Mouse (Mus musculus): Measurements from ENCODE around the gene Eln. TPM values are rescaled to one million over a fixed set of nuclear protein-coding genes. Genes with fewer than 3 reads are reported as not detected.
A peak's percentile ranks its signal among the peaks of the same experiment; 100 is the strongest.

Eln gene
- polyA plus RNA-seq, 1 experiment from 2014 or later, result 1,769 TPM

GRCm38 (mm10) chr5:134761409-134762124 lies 14.4 kb upstream of the Eln start:
- DNase-seq (ENCODE audit: low spot score), result no peak
- no peaks in the 10 kb centered on the region for H3K36me3 ChIP-seq (ENCODE audit: insufficient read depth, low read length)
- no peak for TF ChIP-seq CTCF (IDR thresholded peaks at IDR 0.05)
- no peak for TF ChIP-seq EP300 (IDR thresholded peaks at IDR 0.05)
- ATAC-seq, result no peak
- H3K4me2 ChIP-seq (replicated peaks; ENCODE audit: low read depth, low read length), result no peak overlapping the region
- H3K9me3 ChIP-seq (ENCODE audit: low read length), result no peaks in the 10 kb centered on the region
- no peak overlapping the region for H3K9ac ChIP-seq (replicated peaks; ENCODE audit: low read depth)
- no peaks in the 10 kb centered on the region for H3K4me1 ChIP-seq (ENCODE audit: insufficient read depth, low read depth, low read length)
- no peaks in the 10 kb centered on the region for H3K27me3 ChIP-seq (replicated peaks; ENCODE audit: insufficient read depth, low read length)
- 52% methylated on average over 18 of the region's 18 CpGs for WGBS
- H3K27ac ChIP-seq (ENCODE audit: low read length), result no peak overlapping the region
- no peak overlapping the region for H3K4me3 ChIP-seq (ENCODE audit: low read depth, low read length)

- Histone ChIP-seq H3K27ac (ENCODE audit: low read length) (no peak overlapping the region), H3K27me3 (replicated peaks; ENCODE audit: insufficient read depth, low read length) (no peaks in the 10 kb centered on the region), H3K4me3 (ENCODE audit: low read depth, low read length) (no peak overlapping the region), H3K4me1 (ENCODE audit: insufficient read depth, low read depth, low read length) (no peaks in the 10 kb centered on the region), H3K9me3 (ENCODE audit: low read length) (no peaks in the 10 kb centered on the region), H3K36me3 (ENCODE audit: insufficient read depth, low read length) (no peaks in the 10 kb centered on the region), H3K4me2 (replicated peaks; ENCODE audit: low read depth, low read length) (no peak overlapping the region), H3K9ac (replicated peaks; ENCODE audit: low read depth) (0 out of 2 replicates have a peak overlapping the region, but pooled peaks have one; percentile 8)
- 40% methylated on average over 13 of the region's 13 CpGs for WGBS
- no peak for DNase-seq (ENCODE audit: low spot score)
- ATAC-seq, result no peak
- TF ChIP-seq CTCF (IDR thresholded peaks at IDR 0.05), result no peak
- TF ChIP-seq EP300 (IDR thresholded peaks at IDR 0.05), result no peak
Measured at GRCm38 (mm10) chr5:134756031-134756430, 8.9 kb upstream of the Eln start.

- Histone ChIP-seq H3K9me3 (ENCODE audit: low read length) (no peaks in the 10 kb centered on the region), H3K4me3 (ENCODE audit: low read depth, low read length) (no peak overlapping the region), H3K36me3 (ENCODE audit: insufficient read depth, low read length) (no peaks in the 10 kb centered on the region), H3K27me3 (replicated peaks; ENCODE audit: insufficient read depth, low read length) (no peaks in the 10 kb centered on the region), H3K9ac (replicated peaks; ENCODE audit: low read depth) (no peak overlapping the region), H3K4me2 (replicated peaks; ENCODE audit: low read depth, low read length) (no peak overlapping the region), H3K4me1 (ENCODE audit: insufficient read depth, low read depth, low read length) (no peaks in the 10 kb centered on the region), H3K27ac (ENCODE audit: low read length) (no peak overlapping the region)
- DNase-seq (ENCODE audit: low spot score) (peak; percentile 64), ATAC-seq (peak; percentile 88)
- TF ChIP-seq EP300 (IDR thresholded peaks at IDR 0.05), result peak; percentile 46; the same call in 1 of the 2 replicates
- no peak for TF ChIP-seq CTCF (IDR thresholded peaks at IDR 0.05)
- WGBS, result 32% methylated on average over 10 of the region's 10 CpGs
Measured at GRCm38 (mm10) chr5:134754096-134754495, 7.0 kb upstream of the Eln start.

- Histone ChIP-seq H3K4me1 (ENCODE audit: insufficient read depth, low read depth, low read length) (peaks cover 2% of the 10 kb centered on the region; the same call in 1 of the 2 replicates), H3K4me2 (replicated peaks; ENCODE audit: low read depth, low read length) (no peak overlapping the region), H3K9ac (replicated peaks; ENCODE audit: low read depth) (no peak overlapping the region), H3K36me3 (ENCODE audit: insufficient read depth, low read length) (no peaks in the 10 kb centered on the region), H3K27ac (ENCODE audit: low read length) (no peak overlapping the region), H3K27me3 (replicated peaks; ENCODE audit: insufficient read depth, low read length) (no peaks in the 10 kb centered on the region), H3K9me3 (ENCODE audit: low read length) (no peaks in the 10 kb centered on the region), H3K4me3 (ENCODE audit: low read depth, low read length) (no peak overlapping the region)
- WGBS, result 92% methylated on average over 7 of the region's 7 CpGs
- ATAC-seq, result no peak
- TF ChIP-seq EP300 (IDR thresholded peaks at IDR 0.05), result no peak
- no peak for TF ChIP-seq CTCF (IDR thresholded peaks at IDR 0.05)
- DNase-seq (ENCODE audit: low spot score), result no peak
Measured at GRCm38 (mm10) chr5:134750469-134750868, 3.3 kb upstream of the Eln start.

- Histone ChIP-seq H3K4me1 (ENCODE audit: insufficient read depth, low read depth, low read length) (peaks cover 2% of the 10 kb centered on the region; the same call in 1 of the 2 replicates), H3K27me3 (replicated peaks; ENCODE audit: insufficient read depth, low read length) (no peaks in the 10 kb centered on the region), H3K4me2 (replicated peaks; ENCODE audit: low read depth, low read length) (no peak overlapping the region), H3K9me3 (ENCODE audit: low read length) (no peaks in the 10 kb centered on the region), H3K27ac (ENCODE audit: low read length) (peak overlapping the region; percentile 38), H3K36me3 (ENCODE audit: insufficient read depth, low read length) (no peaks in the 10 kb centered on the region), H3K4me3 (ENCODE audit: low read depth, low read length) (no peak overlapping the region), H3K9ac (replicated peaks; ENCODE audit: low read depth) (no peak overlapping the region)
- TF ChIP-seq EP300 (IDR thresholded peaks at IDR 0.05) (peak; percentile 57; the same call in 1 of the 2 replicates), CTCF (IDR thresholded peaks at IDR 0.05) (peak; percentile 93)
- ATAC-seq (peak; percentile 43), DNase-seq (ENCODE audit: low spot score) (peak; percentile 92)
- 40% methylated on average over 6 of the region's 6 CpGs for WGBS
Measured at GRCm38 (mm10) chr5:134747947-134748618, 960 bp upstream of the Eln start.

GRCm38 (mm10) chr5:134747512-134747893 lies 380 bp upstream of the Eln start:
- no peaks in the 10 kb centered on the region for H3K27me3 ChIP-seq (replicated peaks; ENCODE audit: insufficient read depth, low read length)
- no peaks in the 10 kb centered on the region for H3K9me3 ChIP-seq (ENCODE audit: low read length)
- H3K4me2 ChIP-seq (replicated peaks; ENCODE audit: low read depth, low read length), result peak overlapping the region; percentile 62
- H3K36me3 ChIP-seq (ENCODE audit: insufficient read depth, low read length), result no peaks in the 10 kb centered on the region
- DNase-seq (ENCODE audit: low spot score), result peak; percentile 95
- H3K27ac ChIP-seq (ENCODE audit: low read length), result peak overlapping the region; percentile 38
- no peak overlapping the region for H3K4me3 ChIP-seq (ENCODE audit: low read depth, low read length)
- H3K9ac ChIP-seq (replicated peaks; ENCODE audit: low read depth), result no peak overlapping the region
- peaks cover 2% of the 10 kb centered on the region; the same call in 1 of the 2 replicates for H3K4me1 ChIP-seq (ENCODE audit: insufficient read depth, low read depth, low read length)
- peak; percentile 86 for ATAC-seq
- WGBS, result 4% methylated on average over 4 of the region's 11 CpGs
- TF ChIP-seq EP300 (IDR thresholded peaks at IDR 0.05), result peak; percentile 76
- TF ChIP-seq CTCF (IDR thresholded peaks at IDR 0.05), result no peak
